Mouse (Mus musculus) small intestine, adult 2 months (tissue): Measurements from ENCODE around the gene Prkca. TPM values are rescaled to one million over a fixed set of nuclear protein-coding genes. Genes with fewer than 3 reads are reported as not detected.

Experiments
- H3K27ac ChIP-seq: fragments of 200-500 bp; 2 replicates; pipeline ENCODE4 v1.5.1; 2012; ENCODE audit warnings: low read depth, low read length, control low read depth, inconsistent platforms; ENCODE audit not compliant: insufficient read depth
- H3K27me3 ChIP-seq: fragments of 200-500 bp; 2 replicates; pipeline ENCODE4 v1.6.1; 2012; ENCODE audit warnings: mild to moderate bottlenecking, moderate library complexity, low read length, inconsistent platforms; ENCODE audit not compliant: control insufficient read depth, insufficient read depth
- H3K36me3 ChIP-seq: fragments of 200-500 bp; 2 replicates; pipeline ENCODE4 v1.6.1; 2012; ENCODE audit warnings: mild to moderate bottlenecking, low read length, control low read depth, inconsistent platforms; ENCODE audit not compliant: control insufficient read depth, insufficient read depth
- H3K4me1 ChIP-seq: fragments of 200-500 bp; 2 replicates; pipeline ENCODE4 v1.6.1; 2012; ENCODE audit warnings: low read length, inconsistent platforms, mixed read lengths; ENCODE audit not compliant: control insufficient read depth, insufficient read depth, insufficient read length
- H3K4me3 ChIP-seq: fragments of 200-500 bp; 2 replicates; pipeline ENCODE4 v1.5.1; 2012; ENCODE audit warnings: low read depth, mild to moderate bottlenecking, control low read depth, inconsistent platforms, low read length, moderate library complexity
- CTCF ChIP-seq: fragments of 200-500 bp; IDR thresholded peaks from 2 replicates; pipeline ENCODE4 v1.5.1; 2012; ENCODE audit warnings: low read depth, mild to moderate bottlenecking, control low read depth, inconsistent platforms, low read length, moderate library complexity, mixed read lengths; ENCODE audit not compliant: insufficient replicate concordance, insufficient read length; ENCODE audit errors: extremely low read depth
- POLR2A ChIP-seq: fragments of 200-500 bp; IDR thresholded peaks from 2 replicates; pipeline ENCODE4 v1.6.1; 2012; ENCODE audit warnings: low read depth, mild to moderate bottlenecking, control low read depth, inconsistent platforms, low read length, moderate library complexity
- WGBS: fragments of 180-500 bp; shearing (Covaris S2); methylation state at CpG from one replicate; pipeline ENCODE4 v1.1.7; 2018; 5-methylcytosine and 5-hydroxymethylcytosine counted together
- polyA plus RNA-seq: library from polyadenylated mRNA; depleted of rRNA; stranded (reverse); fragments of >200 nt; gene quantifications from 2 replicates; pipeline ENCODE4 v1.2.3, GENCODE M21; 2012

Prkca gene
- polyA plus RNA-seq, 1 experiment = 13.9 TPM

DNA sequence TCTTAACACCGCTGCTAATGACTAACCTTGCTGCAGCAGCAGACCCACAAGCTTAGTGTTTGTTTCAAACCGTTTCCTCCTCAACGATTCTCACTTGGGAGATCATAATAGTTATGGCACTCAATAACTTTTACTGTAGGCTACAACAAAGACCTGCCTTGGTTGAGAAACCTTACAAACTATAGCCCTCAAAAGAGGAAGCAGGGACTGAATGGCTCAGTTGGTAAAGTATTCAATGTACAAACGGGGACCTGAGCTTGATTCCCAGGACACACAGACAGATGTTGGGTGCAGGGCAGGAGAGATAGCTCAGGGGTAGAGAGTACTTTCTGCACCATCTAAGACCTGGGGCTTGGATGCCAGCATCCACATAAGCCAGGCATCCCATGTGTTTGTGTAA, 191.1 kb downstream of the Prkca start:
- Histone ChIP-seq H3K4me1 (peaks cover 2% of the 10 kb centered on the region; the same call in 1 of the 2 replicates), H3K27me3 (no peaks in the 10 kb centered on the region), H3K27ac (no peak overlapping the region), H3K36me3 (0 out of 2 replicates have a peak, but pooled peaks cover 4% of the 10 kb centered on the region), H3K4me3 (no peak overlapping the region)
- WGBS = 60% methylated on average over 4 of the region's 4 CpGs
- TF ChIP-seq POLR2A (no peak), CTCF (no peak)

GRCm38 (mm10) chr11:108150410-108150809, 193.3 kb downstream of the Prkca start:
- H3K4me1 ChIP-seq = peaks cover 2% of the 10 kb centered on the region; the same call in 1 of the 2 replicates
- peaks cover 2% of the 10 kb centered on the region for H3K36me3 ChIP-seq
- no peak overlapping the region for H3K4me3 ChIP-seq
- no peak overlapping the region for H3K27ac ChIP-seq
- TF ChIP-seq CTCF (no peak), POLR2A (no peak)
- H3K27me3 ChIP-seq = no peaks in the 10 kb centered on the region
- 80% methylated on average over 7 of the region's 7 CpGs for WGBS

DNA sequence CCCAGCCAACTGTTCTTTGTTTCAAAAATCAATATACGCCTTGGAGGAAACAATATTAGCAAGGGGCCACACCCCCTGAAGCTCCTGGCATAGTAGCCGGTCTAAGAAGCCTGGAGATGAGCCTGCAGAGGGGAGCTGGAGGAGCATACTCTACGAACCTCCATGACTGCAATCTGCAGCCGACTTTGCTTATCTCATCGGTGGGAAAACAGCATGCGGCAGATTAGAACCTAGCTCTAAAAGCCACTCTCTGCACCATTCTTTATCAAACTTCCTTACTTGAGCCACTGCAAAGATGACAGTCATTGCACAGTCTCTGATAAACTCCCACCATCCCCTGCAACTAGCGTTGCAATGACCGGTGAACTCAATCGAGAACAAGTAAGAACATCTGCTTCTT, 194.5 kb downstream of the Prkca start:
- no peaks in the 10 kb centered on the region for H3K27me3 ChIP-seq
- 23% methylated on average over 9 of the region's 9 CpGs for WGBS
- H3K27ac ChIP-seq = no peak overlapping the region

DNA sequence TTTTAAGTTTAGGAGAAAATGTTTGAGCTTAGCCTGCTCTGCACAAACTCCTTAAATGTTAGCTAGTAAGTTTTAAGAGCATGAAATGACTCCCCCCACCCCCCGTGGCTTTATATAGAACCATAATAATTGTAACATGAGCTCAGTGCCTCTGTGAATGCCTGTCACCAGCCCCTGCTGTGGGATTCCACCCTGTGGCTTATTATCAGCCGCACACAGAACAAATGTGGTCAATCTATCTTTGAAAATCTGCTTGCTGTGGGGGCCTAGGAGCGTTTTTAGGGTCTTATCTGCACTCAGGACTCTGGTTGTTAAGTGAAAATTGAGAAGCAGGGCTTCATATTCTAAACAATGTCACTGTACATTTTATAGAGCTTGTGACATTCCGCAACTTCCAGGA, 195.2 kb downstream of the Prkca start:
- 76% methylated on average over 4 of the region's 4 CpGs for WGBS
- no peaks in the 10 kb centered on the region; the same call in none of the 2 replicates for H3K36me3 ChIP-seq
- no peak overlapping the region for H3K27ac ChIP-seq
- TF ChIP-seq CTCF = no peak
- no peak for TF ChIP-seq POLR2A
- no peak overlapping the region for H3K4me3 ChIP-seq
- peaks cover 2% of the 10 kb centered on the region; the same call in 1 of the 2 replicates for H3K4me1 ChIP-seq
- no peaks in the 10 kb centered on the region for H3K27me3 ChIP-seq

More for the DNA sequence above, 194.5 kb downstream of the Prkca start:
- H3K4me1 ChIP-seq = peaks cover 2% of the 10 kb centered on the region; the same call in 1 of the 2 replicates
- TF ChIP-seq CTCF (no peak), POLR2A (no peak)
- H3K4me3 ChIP-seq = no peak overlapping the region
- H3K36me3 ChIP-seq = no peaks in the 10 kb centered on the region; the same call in none of the 2 replicates

DNA sequence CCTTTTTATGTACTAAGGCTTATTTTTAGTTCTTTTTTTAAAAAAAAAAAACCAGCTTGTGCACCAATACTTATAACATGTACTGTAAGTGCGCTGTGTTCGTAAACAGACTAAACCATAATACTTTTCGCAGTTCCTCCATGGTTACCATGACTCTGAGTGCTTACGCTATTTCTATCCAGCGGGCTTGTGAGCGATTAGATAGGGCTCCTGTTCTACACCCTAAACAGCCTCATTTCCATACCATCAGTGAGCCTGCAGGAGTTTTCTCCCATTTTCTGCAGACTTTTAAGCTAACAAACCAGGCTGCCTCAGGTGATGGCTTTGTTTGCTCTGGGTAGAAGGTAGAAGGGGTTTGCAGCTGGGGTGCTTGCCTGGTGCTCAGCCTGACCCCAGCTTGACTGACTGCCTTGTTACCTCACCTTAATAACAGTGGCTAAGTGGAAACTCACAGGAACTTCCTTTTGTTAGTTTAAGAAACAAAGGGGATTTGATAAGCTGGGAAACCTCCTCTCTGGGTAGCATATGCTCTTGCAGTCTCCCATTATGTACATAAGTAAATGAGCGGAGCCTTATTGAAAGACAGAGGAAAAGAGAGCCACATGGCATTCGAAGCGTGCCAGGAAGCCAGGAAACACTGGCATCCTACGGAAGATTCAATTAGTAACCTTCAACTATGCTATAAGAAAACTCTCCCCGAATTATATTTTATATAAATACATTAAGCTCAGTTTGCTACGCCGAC, 197.8 kb downstream of the Prkca start:
- Histone ChIP-seq H3K27me3 (no peaks in the 10 kb centered on the region), H3K36me3 (no peaks in the 10 kb centered on the region; the same call in none of the 2 replicates), H3K4me1 (peaks cover 2% of the 10 kb centered on the region; the same call in 1 of the 2 replicates), H3K27ac (no peak overlapping the region), H3K4me3 (no peak overlapping the region)
- 62% methylated on average over 13 of the region's 13 CpGs for WGBS
- TF ChIP-seq CTCF = no peak
- TF ChIP-seq POLR2A = no peak

- no peak overlapping the region for H3K4me3 ChIP-seq
These were observed 198.6 kb downstream of the Prkca start for GRCm38 (mm10) chr11:108145128-108145527.

DNA sequence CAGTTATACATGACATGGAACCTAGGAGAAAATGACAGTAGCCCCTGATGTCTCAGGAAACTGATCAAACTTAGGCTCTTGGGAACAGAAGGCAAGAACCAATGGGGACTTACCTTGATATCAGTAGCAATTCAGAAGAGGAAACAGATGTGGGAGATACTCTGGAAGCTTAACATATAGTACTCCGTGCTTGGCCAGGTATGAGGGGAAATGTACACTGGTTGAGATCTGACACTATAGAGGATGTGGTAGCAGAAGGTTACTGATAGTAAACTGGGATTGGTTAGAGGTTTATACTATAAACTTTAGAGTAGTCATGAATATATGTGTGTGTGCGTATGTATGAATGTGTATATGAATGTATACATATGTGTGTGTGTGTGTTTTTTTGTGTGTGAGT, 200.0 kb downstream of the Prkca start:
- H3K4me3 ChIP-seq = no peak overlapping the region
- TF ChIP-seq POLR2A (no peak), CTCF (no peak)
- no peaks in the 10 kb centered on the region; the same call in none of the 2 replicates for H3K36me3 ChIP-seq
- WGBS = 92% methylated on average over 2 of the region's 2 CpGs
- no peaks in the 10 kb centered on the region for H3K4me1 ChIP-seq
- H3K27ac ChIP-seq = no peak overlapping the region
- H3K27me3 ChIP-seq = no peaks in the 10 kb centered on the region

More at GRCm38 (mm10) chr11:108145128-108145527, 198.6 kb downstream of the Prkca start:
- Histone ChIP-seq H3K27ac (no peak overlapping the region), H3K36me3 (no peaks in the 10 kb centered on the region; the same call in none of the 2 replicates), H3K27me3 (no peaks in the 10 kb centered on the region), H3K4me1 (peaks cover 2% of the 10 kb centered on the region; the same call in 1 of the 2 replicates)
- 86% methylated on average over 8 of the region's 8 CpGs for WGBS
- no peak for TF ChIP-seq CTCF
- TF ChIP-seq POLR2A = no peak

GRCm38 (mm10) chr11:108140028-108140427, 203.7 kb downstream of the Prkca start:
- Histone ChIP-seq H3K27me3 (no peaks in the 10 kb centered on the region), H3K36me3 (no peaks in the 10 kb centered on the region), H3K4me3 (no peak overlapping the region), H3K27ac (no peak overlapping the region), H3K4me1 (no peaks in the 10 kb centered on the region)
- 56% methylated on average over 7 of the region's 7 CpGs for WGBS
- TF ChIP-seq POLR2A (no peak), CTCF (no peak)
